Mouse (Mus musculus) olfactory bulb, adult 2 months (tissue): Measurements from ENCODE around the gene 1520401A03Rik. TPM values are rescaled to one million over a fixed set of nuclear protein-coding genes. Genes with fewer than 3 reads are reported as not detected.

Source experiments
- H3K27ac ChIP-seq: fragments of 200-500 bp; 2 replicates; pipeline ENCODE4 v1.5.1; 2012; ENCODE audit warnings: low read depth, low read length; ENCODE audit not compliant: insufficient read depth
- H3K4me1 ChIP-seq: fragments of 200-500 bp; 2 replicates; pipeline ENCODE4 v1.6.1; 2012; ENCODE audit warnings: low read length; ENCODE audit not compliant: control insufficient read depth, insufficient read depth
- H3K4me3 ChIP-seq: fragments of 200-500 bp; 2 replicates; pipeline ENCODE4 v1.5.1; 2012; ENCODE audit warnings: mild to moderate bottlenecking, low read depth, low read length, moderate library complexity; ENCODE audit not compliant: insufficient read depth
- CTCF ChIP-seq: fragments of 200-500 bp; IDR thresholded peaks from 2 replicates; pipeline ENCODE4 v1.5.1; 2012; ENCODE audit warnings: low read depth, mild to moderate bottlenecking, low read length, moderate library complexity; ENCODE audit not compliant: insufficient read depth
- POLR2A ChIP-seq: fragments of 200-500 bp; IDR thresholded peaks from 2 replicates; pipeline ENCODE4 v1.6.1; 2012; ENCODE audit warnings: mild to moderate bottlenecking, low read depth, low read length, moderate library complexity; ENCODE audit not compliant: insufficient read depth
- WGBS: fragments of 180-500 bp; shearing (Covaris S2); methylation state at CpG from one replicate; pipeline ENCODE4 v1.1.7; 2018; 5-methylcytosine and 5-hydroxymethylcytosine counted together
- polyA plus RNA-seq: library from polyadenylated mRNA; stranded (reverse); fragments of >200 nt; gene quantifications from 2 replicates; pipeline ENCODE4 v1.2.4, GENCODE M21; 2012; ENCODE audit warnings: low replicate concordance; ENCODE audit not compliant: missing spikeins, insufficient read depth, insufficient read length

The 1520401A03Rik gene
- polyA plus RNA-seq, 1 experiment, result not detected

DNA sequence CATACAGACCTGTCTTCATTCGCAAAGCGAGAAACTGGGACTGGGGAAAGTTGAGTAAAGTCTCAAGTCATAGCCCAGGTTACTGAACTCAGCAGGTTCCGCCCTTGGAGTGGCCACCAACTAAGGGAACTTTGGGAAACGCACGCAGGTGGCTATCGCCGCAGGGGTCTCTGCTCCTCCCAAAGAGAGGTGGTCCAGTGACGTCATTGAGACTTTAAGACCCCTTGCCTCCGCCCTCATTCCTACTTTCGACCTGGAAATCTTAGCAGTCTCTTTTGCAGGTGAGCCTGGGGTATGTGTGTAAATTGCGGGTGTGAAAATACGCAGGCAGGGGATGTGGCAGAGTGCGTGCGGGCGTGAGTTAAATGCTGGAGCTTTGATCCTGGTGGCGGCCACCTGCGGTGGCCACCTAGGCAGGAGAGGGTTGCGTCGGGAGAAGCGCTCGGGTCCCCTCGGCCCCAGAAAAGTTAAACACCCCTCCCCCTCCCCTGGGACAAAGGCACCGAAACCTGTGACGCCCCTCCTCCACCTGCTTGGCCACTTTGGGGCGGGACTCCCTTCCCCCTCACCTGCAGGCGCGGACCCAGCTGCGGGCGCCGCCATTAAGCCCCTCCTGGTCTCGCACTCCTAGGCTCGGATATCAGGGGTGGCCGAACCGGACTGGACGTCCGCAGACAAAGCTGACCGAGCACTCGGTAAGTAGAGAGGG, 43.3 kb downstream of the 1520401A03Rik start, which contains the start of gene Cldn6:
Cldn6 (plus strand) TSS at position 123 of the 709 bp plus-strand sequence.
- Histone ChIP-seq H3K27ac (no peak within 1 kb of the TSS), H3K4me3 (no peak within 1 kb of the TSS), H3K4me1 (peaks cover 35% of the 10 kb centered on the region)
- 5% methylated on average over 38 of the region's 38 CpGs for WGBS
- no peak for TF ChIP-seq POLR2A
- TF ChIP-seq CTCF, result no peak

DNA sequence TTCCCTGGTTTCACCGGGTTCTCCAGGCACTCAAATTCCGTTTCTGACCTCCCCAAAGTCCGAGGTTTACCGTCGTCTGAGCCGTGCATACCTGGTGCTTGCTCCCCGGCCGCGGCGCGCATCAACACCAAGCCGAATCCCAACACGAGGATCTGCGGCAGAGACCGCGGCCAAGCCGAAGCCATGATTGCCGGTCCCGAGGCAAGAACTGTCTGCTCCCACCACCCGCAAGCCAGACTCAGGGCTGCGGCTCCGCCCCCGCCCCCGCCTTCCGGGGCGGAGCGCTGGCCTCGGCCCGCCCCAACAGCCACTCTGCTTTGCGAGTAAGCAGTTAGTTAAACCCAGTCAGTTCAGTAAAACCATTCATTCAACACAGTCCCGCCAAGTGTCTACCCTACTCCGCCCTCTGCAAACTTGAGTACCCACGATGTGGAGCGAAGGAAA, 45.3 kb downstream of the 1520401A03Rik start, which contains the start of gene Tnfrsf12a:
Tnfrsf12a (minus strand) TSS at position 233 of the 444 bp plus-strand sequence.
- under 1% methylated on average over 34 of the region's 34 CpGs for WGBS
- no peak within 1 kb of the TSS for H3K27ac ChIP-seq
- H3K4me1 ChIP-seq, result peaks cover 39% of the 10 kb centered on the region

DNA sequence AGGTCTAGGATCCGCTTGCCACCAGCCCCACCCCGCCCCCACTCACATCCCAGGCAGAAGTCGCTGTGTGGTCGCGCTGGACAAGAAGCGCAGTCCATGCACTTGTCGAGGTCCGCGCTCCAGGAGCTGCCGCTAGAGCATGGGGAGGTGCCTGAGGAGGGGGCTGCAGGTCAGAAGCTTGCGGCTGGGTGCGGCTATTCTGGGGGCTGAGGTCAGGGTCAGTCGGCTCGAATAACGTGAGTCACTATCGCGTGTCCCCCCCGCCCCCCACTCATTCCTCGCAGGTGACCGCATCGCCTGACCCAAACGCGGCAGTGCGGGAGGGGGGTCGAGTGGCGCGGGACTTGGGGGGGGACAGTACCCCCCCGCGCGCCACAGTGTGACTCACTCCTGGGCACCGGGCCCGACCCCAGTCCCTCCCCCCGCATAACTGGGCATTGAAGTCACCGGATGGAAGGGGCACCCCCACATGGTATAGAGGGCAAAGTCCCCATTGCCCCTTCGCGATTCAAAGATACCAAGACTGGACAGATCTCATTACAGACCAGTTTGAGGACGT, 46.0 kb downstream of the 1520401A03Rik start:
- 2% methylated on average over 37 of the region's 37 CpGs for WGBS
- peaks cover 39% of the 10 kb centered on the region for H3K4me1 ChIP-seq
- no peak overlapping the region for H3K27ac ChIP-seq
- H3K4me3 ChIP-seq, result peak overlapping the region; percentile 63
- no peak for TF ChIP-seq POLR2A
- no peak for TF ChIP-seq CTCF

More for the DNA sequence above, 45.3 kb downstream of the 1520401A03Rik start, which contains the start of gene Tnfrsf12a:
- TF ChIP-seq CTCF (no peak), POLR2A (peak; percentile 68)
- H3K4me3 ChIP-seq, result peak within 1 kb of the TSS; percentile 63

DNA sequence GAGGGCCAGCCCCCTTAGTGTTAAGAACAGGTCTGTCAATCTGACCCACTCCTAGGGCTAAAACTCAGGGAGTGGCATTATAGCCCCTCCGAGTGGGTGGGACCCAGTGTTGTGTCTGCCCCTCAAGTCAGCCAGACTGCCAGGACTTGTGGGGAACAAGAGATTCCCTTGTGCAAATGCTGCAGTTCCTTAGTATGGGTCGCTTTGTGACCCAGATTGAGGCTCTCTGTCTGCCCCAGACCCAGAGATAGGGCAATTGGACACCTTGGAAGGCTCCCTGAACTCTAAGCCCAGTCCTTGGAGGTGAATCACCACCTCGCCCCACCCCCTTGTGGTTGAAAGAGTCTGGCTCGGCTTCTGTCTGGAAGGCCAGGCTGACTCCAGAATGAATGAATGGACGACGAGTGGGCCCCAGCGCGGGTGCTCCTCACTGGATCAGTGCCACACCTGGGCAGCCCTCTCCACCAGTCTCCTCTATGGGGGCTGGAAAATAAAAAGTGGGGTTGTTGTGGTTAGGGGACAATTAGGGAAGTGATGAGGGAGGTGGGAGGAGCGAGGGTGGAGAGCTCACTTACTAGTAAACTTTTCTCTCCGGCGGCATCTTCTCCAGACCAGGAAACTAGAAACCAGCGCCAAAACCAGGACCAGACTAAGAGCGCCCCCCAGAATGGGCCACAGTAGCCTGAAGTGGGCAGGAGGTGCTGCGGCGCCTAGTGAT, 46.9 kb downstream of the 1520401A03Rik start:
- 32% methylated on average over 15 of the region's 15 CpGs for WGBS

DNA sequence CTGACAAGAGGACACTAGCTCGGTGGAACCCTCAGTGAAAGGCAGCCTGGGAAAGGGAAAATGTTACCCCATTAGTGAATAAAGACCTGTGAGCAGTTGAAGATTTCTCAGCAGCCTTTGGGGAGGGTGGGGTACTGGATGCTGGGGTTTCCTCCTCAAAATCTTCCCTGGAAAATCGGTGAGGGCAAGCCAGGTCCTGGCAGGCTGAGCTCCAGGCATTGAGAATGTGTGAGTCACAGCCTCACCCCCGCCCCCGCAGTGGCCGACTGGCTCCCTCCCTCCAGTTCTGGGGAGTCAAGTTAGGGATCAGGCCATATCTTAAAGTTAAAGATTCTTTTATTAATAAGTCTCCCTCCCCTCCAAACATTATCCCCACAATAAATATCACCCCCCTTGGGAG, 47.5 kb downstream of the 1520401A03Rik start:
- H3K27ac ChIP-seq, result no peak overlapping the region
- TF ChIP-seq CTCF (no peak), POLR2A (no peak)
- H3K4me1 ChIP-seq, result peaks cover 36% of the 10 kb centered on the region
- peak overlapping the region; percentile 88; the same call in 1 of the 2 replicates for H3K4me3 ChIP-seq
- WGBS, result 23% methylated on average over 5 of the region's 5 CpGs

More for the DNA sequence above, 46.9 kb downstream of the 1520401A03Rik start:
- no peak for TF ChIP-seq POLR2A
- TF ChIP-seq CTCF, result no peak
- Histone ChIP-seq H3K4me1 (peaks cover 36% of the 10 kb centered on the region), H3K27ac (no peak overlapping the region), H3K4me3 (no peak overlapping the region)

DNA sequence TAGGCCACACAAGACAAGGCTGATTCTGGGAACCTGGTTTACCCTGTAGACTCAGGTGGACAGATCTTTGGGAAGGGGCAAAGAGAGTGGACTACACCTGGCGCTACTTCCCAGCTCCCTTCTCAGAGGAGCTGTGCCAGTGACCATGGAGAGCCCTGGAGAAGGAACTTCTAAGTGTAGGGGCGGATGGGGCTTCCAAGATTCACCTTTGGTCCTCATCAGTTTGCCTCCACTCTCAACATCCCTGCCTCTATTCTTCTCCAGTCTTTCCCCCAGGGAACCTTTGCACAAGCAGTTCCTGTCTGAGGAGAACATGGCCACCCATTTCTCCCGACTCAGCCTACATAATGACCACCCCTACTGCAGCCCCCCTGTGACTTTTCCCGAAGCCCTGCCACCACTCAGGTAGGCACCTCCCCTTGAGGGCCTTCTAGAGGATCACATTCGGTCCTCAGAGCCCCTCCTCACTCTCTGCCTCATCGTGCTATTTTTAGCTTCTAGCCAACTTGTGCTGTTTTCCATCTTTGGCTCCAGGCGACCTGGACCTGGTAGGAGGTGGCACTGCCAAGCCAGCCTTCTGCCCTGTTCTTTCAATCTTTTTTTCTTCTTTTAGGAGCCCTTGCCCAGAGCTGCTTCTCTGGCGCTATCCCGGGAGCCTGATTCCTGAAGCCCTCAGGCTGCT, 48.2 kb downstream of the 1520401A03Rik start:
- Histone ChIP-seq H3K27ac (peak overlapping the region; percentile 53), H3K4me1 (peaks cover 33% of the 10 kb centered on the region), H3K4me3 (peak overlapping the region; percentile 88)
- TF ChIP-seq POLR2A (no peak), CTCF (no peak)
- 19% methylated on average over 9 of the region's 9 CpGs for WGBS

DNA sequence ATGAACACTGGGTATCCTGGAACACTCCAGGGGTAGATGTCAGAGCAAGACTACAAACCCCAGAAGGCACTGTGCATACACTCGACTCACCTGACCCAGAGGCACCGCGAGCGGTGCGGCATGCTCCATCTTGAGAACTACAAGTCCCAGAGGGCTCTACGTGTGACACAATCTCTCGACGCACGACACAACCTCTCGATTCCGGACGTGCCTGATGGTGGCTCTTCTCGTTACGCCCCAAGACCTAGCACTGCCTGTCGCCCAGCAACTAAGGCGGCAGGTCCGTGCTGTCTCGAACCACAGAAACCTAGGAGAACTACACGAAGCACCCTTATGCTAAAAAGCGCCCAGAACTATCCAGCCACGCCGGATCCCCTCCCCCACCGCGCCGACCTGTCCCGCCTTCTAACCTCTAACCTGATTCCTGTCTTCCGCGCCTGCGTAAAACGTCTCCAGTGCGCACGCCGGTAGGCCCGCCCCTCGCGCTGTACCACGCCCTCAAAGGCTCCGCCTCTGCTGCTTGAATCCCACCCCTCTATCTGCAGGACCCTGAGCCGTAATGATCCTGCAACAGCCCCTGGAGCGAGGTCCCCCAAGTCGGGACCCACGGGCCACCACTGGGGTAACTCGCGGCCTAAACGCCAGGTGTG, 49.0 kb downstream of the 1520401A03Rik start, which contains the start of the genes Hcfc1r1 and Thoc6:
Hcfc1r1 (plus strand) TSS at position 173 of the 650 bp plus-strand sequence.
Thoc6 (minus strand) TSS at position 459 of the 650 bp plus-strand sequence.
- TF ChIP-seq POLR2A, result no peak
- TF ChIP-seq CTCF, result no peak
- peaks cover 31% of the 10 kb centered on the region for H3K4me1 ChIP-seq
- under 1% methylated on average over 45 of the region's 45 CpGs for WGBS
- peak within 1 kb of the TSS; percentile 88 for H3K4me3 ChIP-seq
- H3K27ac ChIP-seq, result peak within 1 kb of the TSS; percentile 94

DNA sequence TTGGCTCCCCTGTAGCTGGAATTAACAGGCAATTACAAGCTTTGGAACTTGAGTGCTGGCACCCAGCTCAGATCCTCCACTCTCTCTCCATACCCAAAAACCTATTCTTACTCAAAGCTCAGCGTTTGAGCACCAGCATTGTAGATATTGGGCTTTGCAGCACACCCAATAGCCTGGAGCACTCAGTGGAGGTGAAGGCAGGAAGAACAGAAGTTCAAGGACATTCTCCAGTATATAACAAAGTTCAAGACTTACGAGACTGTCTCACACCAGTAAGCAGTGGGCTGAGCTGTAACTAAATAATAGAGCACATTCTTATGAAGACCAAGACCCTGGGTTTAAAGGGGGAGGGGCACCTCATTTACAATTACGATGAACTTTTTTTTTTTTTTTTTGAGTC, 49.8 kb downstream of the 1520401A03Rik start:
- Histone ChIP-seq H3K4me1 (peaks cover 31% of the 10 kb centered on the region), H3K4me3 (no peak overlapping the region), H3K27ac (no peak overlapping the region)
- no peak for TF ChIP-seq CTCF
- no peak for TF ChIP-seq POLR2A
- 63% methylated on average over 3 of the region's 3 CpGs for WGBS
